Mouse (Mus musculus): ENCODE results near the gene Mea1. TPM values are rescaled to one million over a fixed set of nuclear protein-coding genes. Genes with fewer than 3 reads are reported as not detected.

The Mea1 gene
- polyA plus RNA-seq, 1 experiment from 2014 or later = 240 TPM

- H3K9me3 ChIP-seq (ENCODE audit: control insufficient read depth, low read length) = no peaks in the 10 kb centered on the region
- H3K27ac ChIP-seq (replicated peaks; ENCODE audit: low read depth, low read length) = no peak overlapping the region
- H3K4me1 ChIP-seq (ENCODE audit: control insufficient read depth, insufficient read depth, low read length) = no peaks in the 10 kb centered on the region
- no peaks in the 10 kb centered on the region for H3K27me3 ChIP-seq (ENCODE audit: control insufficient read depth, insufficient read depth, low read length)
- H3K9ac ChIP-seq (replicated peaks; ENCODE audit: low read length) = no peak overlapping the region
- WGBS = 47% methylated on average over 9 of the region's 9 CpGs
- H3K36me3 ChIP-seq (ENCODE audit: control insufficient read depth, insufficient read depth, low read length) = peaks cover 36% of the 10 kb centered on the region; the same call in 1 of the 2 replicates
- DNase-seq (peak; percentile 54), ATAC-seq (ENCODE audit: low FRiP score, low TSS enrichment) (no peak)
- no peak overlapping the region for H3K4me3 ChIP-seq (replicated peaks; ENCODE audit: low read depth, low read length)
- no peak overlapping the region for H3K4me2 ChIP-seq (ENCODE audit: low read length)
Observed at GRCm38 (mm10) chr17:46725273-46725672, 46.7 kb downstream of the Mea1 start.

- no peak overlapping the region for H3K27ac ChIP-seq (replicated peaks; ENCODE audit: low read depth, low read length)
- H3K4me3 ChIP-seq (replicated peaks; ENCODE audit: low read depth, low read length) = no peak overlapping the region
- DNase-seq (no peak), ATAC-seq (ENCODE audit: low FRiP score, low TSS enrichment) (no peak)
- H3K9ac ChIP-seq (replicated peaks; ENCODE audit: low read length) = no peak overlapping the region
- no peaks in the 10 kb centered on the region for H3K27me3 ChIP-seq (ENCODE audit: control insufficient read depth, insufficient read depth, low read length)
- no peaks in the 10 kb centered on the region for H3K9me3 ChIP-seq (ENCODE audit: control insufficient read depth, low read length)
- peaks cover 29% of the 10 kb centered on the region; the same call in 1 of the 2 replicates for H3K36me3 ChIP-seq (ENCODE audit: control insufficient read depth, insufficient read depth, low read length)
- WGBS = 92% methylated on average over 26 of the region's 26 CpGs
- no peak overlapping the region for H3K4me2 ChIP-seq (ENCODE audit: low read length)
- no peaks in the 10 kb centered on the region for H3K4me1 ChIP-seq (ENCODE audit: control insufficient read depth, insufficient read depth, low read length)
Observed at GRCm38 (mm10) chr17:46725731-46726645, 47.4 kb downstream of the Mea1 start.

- Histone ChIP-seq H3K36me3 (ENCODE audit: control insufficient read depth, insufficient read depth, low read length) (peaks cover 19% of the 10 kb centered on the region; the same call in 1 of the 2 replicates), H3K9ac (replicated peaks; ENCODE audit: low read length) (no peak overlapping the region), H3K4me3 (replicated peaks; ENCODE audit: low read depth, low read length) (no peak overlapping the region), H3K27ac (replicated peaks; ENCODE audit: low read depth, low read length) (no peak overlapping the region), H3K4me2 (ENCODE audit: low read length) (no peak overlapping the region), H3K4me1 (ENCODE audit: control insufficient read depth, insufficient read depth, low read length) (no peaks in the 10 kb centered on the region), H3K9me3 (ENCODE audit: control insufficient read depth, low read length) (no peaks in the 10 kb centered on the region), H3K27me3 (ENCODE audit: control insufficient read depth, insufficient read depth, low read length) (no peaks in the 10 kb centered on the region)
- no peak for ATAC-seq (ENCODE audit: low FRiP score, low TSS enrichment)
- WGBS = 92% methylated on average over 11 of the region's 11 CpGs
- DNase-seq = no peak
Observed at GRCm38 (mm10) chr17:46727271-46727670, 48.7 kb downstream of the Mea1 start.

DNA sequence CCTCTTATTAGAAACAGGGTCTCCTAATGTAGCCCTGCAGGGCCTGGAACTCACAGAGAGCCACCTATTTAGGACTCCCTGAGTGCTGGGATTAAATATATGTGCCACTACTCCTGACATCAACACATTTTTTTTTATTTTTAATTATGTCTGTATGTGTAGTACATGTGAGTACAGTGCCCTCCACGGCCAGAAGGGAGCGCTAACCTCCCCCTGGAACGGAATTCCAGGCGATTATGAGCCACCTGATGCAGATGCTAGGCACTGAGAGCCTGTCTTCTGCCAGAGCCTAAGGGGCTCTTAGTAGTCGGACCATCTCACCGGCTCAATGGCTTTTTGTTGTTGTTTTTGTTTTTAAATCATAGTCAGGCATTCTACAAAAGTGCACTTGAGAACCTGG is 49.4 kb downstream of the Mea1 start:
- no peak for DNase-seq
- Histone ChIP-seq H3K9ac (replicated peaks; ENCODE audit: low read length) (no peak overlapping the region), H3K36me3 (ENCODE audit: control insufficient read depth, insufficient read depth, low read length) (peaks cover 15% of the 10 kb centered on the region; the same call in 1 of the 2 replicates), H3K4me1 (ENCODE audit: control insufficient read depth, insufficient read depth, low read length) (no peaks in the 10 kb centered on the region), H3K9me3 (ENCODE audit: control insufficient read depth, low read length) (no peaks in the 10 kb centered on the region), H3K4me2 (ENCODE audit: low read length) (no peak overlapping the region), H3K27ac (replicated peaks; ENCODE audit: low read depth, low read length) (no peak overlapping the region), H3K27me3 (ENCODE audit: control insufficient read depth, insufficient read depth, low read length) (no peaks in the 10 kb centered on the region), H3K4me3 (replicated peaks; ENCODE audit: low read depth, low read length) (no peak overlapping the region)
- 43% methylated on average over 6 of the region's 6 CpGs for WGBS
- ATAC-seq (ENCODE audit: low FRiP score, low TSS enrichment) = no peak

GRCm38 (mm10) chr17:46728496-46728895 is 49.9 kb downstream of the Mea1 start:
- no peak overlapping the region for H3K4me3 ChIP-seq (replicated peaks; ENCODE audit: low read depth, low read length)
- no peaks in the 10 kb centered on the region for H3K9me3 ChIP-seq (ENCODE audit: control insufficient read depth, low read length)
- WGBS = 58% methylated on average over 11 of the region's 11 CpGs
- ATAC-seq (ENCODE audit: low FRiP score, low TSS enrichment) (no peak), DNase-seq (no peak)
- H3K27me3 ChIP-seq (ENCODE audit: control insufficient read depth, insufficient read depth, low read length) = no peaks in the 10 kb centered on the region
- no peaks in the 10 kb centered on the region for H3K4me1 ChIP-seq (ENCODE audit: control insufficient read depth, insufficient read depth, low read length)
- peaks cover 11% of the 10 kb centered on the region; the same call in 1 of the 2 replicates for H3K36me3 ChIP-seq (ENCODE audit: control insufficient read depth, insufficient read depth, low read length)
- no peak overlapping the region; the same call in 1 of the 2 replicates for H3K4me2 ChIP-seq (ENCODE audit: low read length)
- H3K27ac ChIP-seq (replicated peaks; ENCODE audit: low read depth, low read length) = no peak overlapping the region
- H3K9ac ChIP-seq (replicated peaks; ENCODE audit: low read length) = no peak overlapping the region; the same call in 1 of the 2 replicates

GRCm38 (mm10) chr17:46728904-46729318 is 50.3 kb downstream of the Mea1 start, which contains the start of gene Gnmt:
Gnmt (minus strand) TSS chr17:46729168.
- Histone ChIP-seq H3K4me3 (replicated peaks; ENCODE audit: low read depth, low read length) (no peak within 1 kb of the TSS), H3K9me3 (ENCODE audit: control insufficient read depth, low read length) (no peaks in the 10 kb centered on the region), H3K27ac (replicated peaks; ENCODE audit: low read depth, low read length) (no peak within 1 kb of the TSS), H3K4me1 (ENCODE audit: control insufficient read depth, insufficient read depth, low read length) (no peaks in the 10 kb centered on the region), H3K9ac (replicated peaks; ENCODE audit: low read length) (no peak within 1 kb of the TSS; the same call in 1 of the 2 replicates), H3K36me3 (ENCODE audit: control insufficient read depth, insufficient read depth, low read length) (peaks cover 7% of the 10 kb centered on the region; the same call in 1 of the 2 replicates), H3K27me3 (ENCODE audit: control insufficient read depth, insufficient read depth, low read length) (no peaks in the 10 kb centered on the region), H3K4me2 (ENCODE audit: low read length) (no peak within 1 kb of the TSS; the same call in 1 of the 2 replicates)
- ATAC-seq (ENCODE audit: low FRiP score, low TSS enrichment) (no peak), DNase-seq (no peak)
- WGBS = 20% methylated on average over 24 of the region's 24 CpGs

Other genes starting within 250 kb of the Mea1 start
- gene Crip3, start 249.9 kb upstream of the Mea1 start, polyA plus RNA-seq (2014; fragmentation: Nextera tagmentation; extraction: Ambion mirVana) = 1.00 and 4.2 TPM in 2 replicates
- not detected in 2 replicates for gene Slc22a7, start 240.3 kb upstream of the Mea1 start, polyA plus RNA-seq (2014; fragmentation: Nextera tagmentation; extraction: Ambion mirVana)
- gene Ttbk1, start 191.1 kb upstream of the Mea1 start, polyA plus RNA-seq (2014; fragmentation: Nextera tagmentation; extraction: Ambion mirVana) = 6.1 and 6.2 TPM in 2 replicates
- gene Dnph1, start 182.1 kb upstream of the Mea1 start, polyA plus RNA-seq (2014; fragmentation: Nextera tagmentation; extraction: Ambion mirVana) = 17.2 and 20.4 TPM in 2 replicates
- 13.6 and 20.6 TPM in 2 replicates for gene Cul9, start 132.4 kb upstream of the Mea1 start, polyA plus RNA-seq (2014; fragmentation: Nextera tagmentation; extraction: Ambion mirVana)
- 4.2 and 5.9 TPM in 2 replicates for gene Srf, start 122.6 kb upstream of the Mea1 start, polyA plus RNA-seq (2014; fragmentation: Nextera tagmentation; extraction: Ambion mirVana)
- 19.6 and 20.0 TPM in 2 replicates for gene Ptk7, start 49.3 kb upstream of the Mea1 start, polyA plus RNA-seq (2014; fragmentation: Nextera tagmentation; extraction: Ambion mirVana)
- 32.8 and 33.4 TPM in 2 replicates for gene Klc4, start 32.8 kb upstream of the Mea1 start, polyA plus RNA-seq (2014; fragmentation: Nextera tagmentation; extraction: Ambion mirVana)
- gene Mrpl2, start 32.6 kb upstream of the Mea1 start, polyA plus RNA-seq (2014; fragmentation: Nextera tagmentation; extraction: Ambion mirVana) = 73.2 and 78.0 TPM in 2 replicates
- 32.3 and 32.9 TPM in 2 replicates for gene Cul7, start 28.5 kb upstream of the Mea1 start, polyA plus RNA-seq (2014; fragmentation: Nextera tagmentation; extraction: Ambion mirVana)
- gene Rrp36, start 4.4 kb upstream of the Mea1 start, polyA plus RNA-seq (2014; fragmentation: Nextera tagmentation; extraction: Ambion mirVana) = 35.3 and 40.5 TPM in 2 replicates
- 141 and 150 TPM in 2 replicates for gene Klhdc3, start 2.1 kb downstream of the Mea1 start, polyA plus RNA-seq (2014; fragmentation: Nextera tagmentation; extraction: Ambion mirVana)
- gene Ppp2r5d, start 26.3 kb downstream of the Mea1 start, polyA plus RNA-seq (2014; fragmentation: Nextera tagmentation; extraction: Ambion mirVana) = 68.3 and 81.4 TPM in 2 replicates
- gene Pex6, start 32.7 kb downstream of the Mea1 start, polyA plus RNA-seq (2014; fragmentation: Nextera tagmentation; extraction: Ambion mirVana) = 20.2 and 24.5 TPM in 2 replicates
- 0.71 and 0.85 TPM in 2 replicates for gene Gnmt, start 50.4 kb downstream of the Mea1 start, polyA plus RNA-seq (2014; fragmentation: Nextera tagmentation; extraction: Ambion mirVana)
- 57.3 and 59.5 TPM in 2 replicates for gene Cnpy3, start 73.4 kb downstream of the Mea1 start, polyA plus RNA-seq (2014; fragmentation: Nextera tagmentation; extraction: Ambion mirVana)
- 0.22 TPM in 1 of 2 replicates, not detected in the other for gene Ptcra, start 84.9 kb downstream of the Mea1 start, polyA plus RNA-seq (2014; fragmentation: Nextera tagmentation; extraction: Ambion mirVana)
- 56.7 and 64.7 TPM in 2 replicates for gene 2310039H08Rik, start 93.8 kb downstream of the Mea1 start, polyA plus RNA-seq (2014; fragmentation: Nextera tagmentation; extraction: Ambion mirVana)
- 74.3 and 96.8 TPM in 2 replicates for gene Rpl7l1, start 103.9 kb downstream of the Mea1 start, polyA plus RNA-seq (2014; fragmentation: Nextera tagmentation; extraction: Ambion mirVana)
- gene Bicral, start 179.7 kb downstream of the Mea1 start, polyA plus RNA-seq (2014; fragmentation: Nextera tagmentation; extraction: Ambion mirVana) = 10.2 and 11.6 TPM in 2 replicates
- 62.8 and 67.6 TPM in 2 replicates for gene Tbcc, start 211.9 kb downstream of the Mea1 start, polyA plus RNA-seq (2014; fragmentation: Nextera tagmentation; extraction: Ambion mirVana)
- gene Prph2, start 231.7 kb downstream of the Mea1 start, polyA plus RNA-seq (2014; fragmentation: Nextera tagmentation; extraction: Ambion mirVana) = not detected in 2 replicates